Mouse (Mus musculus): ENCODE data around the gene Lyrm9. TPM values are rescaled to one million over a fixed set of nuclear protein-coding genes. Genes with fewer than 3 reads are reported as not detected.

Lyrm9 gene
- polyA plus RNA-seq, 1 experiment: 5.1 TPM

GRCm38 (mm10) chr11:78889156-78889555, 62.8 kb downstream of the Lyrm9 start:
- peaks cover 34% of the 10 kb centered on the region for H3K4me1 ChIP-seq (ENCODE audit: control insufficient read depth, insufficient read depth, low read length)
- H3K4me3 ChIP-seq (ENCODE audit: insufficient read depth, low read length): no peak overlapping the region
- H3K27ac ChIP-seq (ENCODE audit: insufficient read depth, low read depth, low read length): no peak overlapping the region
- TF ChIP-seq CTCF (IDR thresholded peaks at IDR 0.05; ENCODE audit: low read depth, low read length) (no peak), POLR2A (IDR thresholded peaks at IDR 0.05; ENCODE audit: borderline replicate concordance, low read depth, low read length) (no peak)

Other genes starting within 250 kb of the Lyrm9 start
- gene Nlk, start 129.2 kb upstream of the Lyrm9 start, polyA plus RNA-seq (2012; ENCODE audit: insufficient read depth, insufficient read length, missing spikeins): 13.7 and 19.3 TPM in 2 replicates
- 18.7 and 18.9 TPM in 2 replicates for gene Ccnq, start 74.9 kb upstream of the Lyrm9 start, polyA plus RNA-seq (2012; ENCODE audit: insufficient read depth, insufficient read length, missing spikeins)
- gene Nos2, start 94.2 kb downstream of the Lyrm9 start, polyA plus RNA-seq (2012; ENCODE audit: insufficient read depth, insufficient read length, missing spikeins): not detected in 2 replicates
- 114 and 145 TPM in 2 replicates for gene Lgals9, start 158.4 kb downstream of the Lyrm9 start, polyA plus RNA-seq (2012; ENCODE audit: insufficient read depth, insufficient read length, missing spikeins)

Measured in bone marrow macrophage, adult 2 months (primary cell).